Mouse (Mus musculus) embryonic fibroblast, embryonic 13.5 days (primary cell): ENCODE results near the gene Catsperz.

Source experiments
- CTCF ChIP-seq: IDR thresholded peaks from 2 replicates; pipeline ENCODE4 v1.5.1; 2011; ENCODE audit warnings: mild to moderate bottlenecking, control low read depth, low read length, moderate library complexity, borderline replicate concordance; ENCODE audit not compliant: insufficient read depth
- POLR2A ChIP-seq: IDR thresholded peaks from 2 replicates; pipeline ENCODE4 v1.6.1; 2011; ENCODE audit warnings: low read depth, mild to moderate bottlenecking, control low read depth, low read length, moderate library complexity

DNA sequence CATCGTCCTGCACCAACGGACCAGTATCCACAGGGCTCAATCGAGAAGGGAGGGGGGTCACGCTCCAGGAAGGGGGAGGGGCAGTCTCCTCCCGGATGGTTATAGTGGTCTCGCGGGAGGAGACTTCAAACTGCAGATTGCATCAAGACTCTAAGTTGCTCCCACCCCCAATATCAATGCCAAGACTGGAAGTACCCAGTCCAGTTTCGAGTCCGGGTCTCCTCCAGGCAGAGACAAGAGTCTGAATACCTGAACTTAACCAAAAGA, at the start of gene Catsperz:
- TF ChIP-seq CTCF (no peak), POLR2A (no peak)
